Mouse (Mus musculus): ENCODE data around the gene Nde1. TPM values are rescaled to one million over a fixed set of nuclear protein-coding genes. Genes with fewer than 3 reads are reported as not detected.

Nde1 gene
- polyA plus RNA-seq, 1 experiment: 35.4 TPM

DNA sequence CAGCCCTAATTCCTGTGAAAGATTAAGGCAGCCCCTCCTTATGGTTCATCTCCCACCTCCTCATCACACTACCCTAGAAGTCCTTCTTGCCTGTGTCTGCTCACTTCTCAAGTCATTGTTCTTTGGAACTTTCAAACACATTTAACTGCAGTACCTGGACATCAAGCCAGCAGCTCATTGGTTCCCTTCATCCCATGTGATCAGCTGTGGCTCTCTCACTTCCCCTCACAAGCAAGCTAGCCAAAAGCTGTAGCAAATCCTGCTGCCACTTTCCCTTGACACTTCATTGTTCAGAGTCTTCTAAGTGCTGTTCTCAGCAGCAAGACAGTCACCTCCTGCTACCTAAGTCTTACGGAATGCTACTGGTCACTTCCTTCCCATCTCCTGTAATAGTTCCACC lies 37.8 kb upstream of the Nde1 start:
- no peak for DNase-seq (ENCODE audit: low read depth in 1 of 2, low spot score in 2 of 2)
- Histone ChIP-seq H3K27ac (ENCODE audit: insufficient read depth, low read length) (no peak overlapping the region), H3K4me3 (ENCODE audit: extremely low read depth, insufficient read depth, insufficient read length) (no peak overlapping the region), H3K27me3 (ENCODE audit: control insufficient read depth, insufficient read depth, low read length) (no peaks in the 10 kb centered on the region), H3K4me1 (ENCODE audit: control insufficient read depth, insufficient read depth, insufficient read length) (no peaks in the 10 kb centered on the region), H3K36me3 (ENCODE audit: control insufficient read depth, insufficient read depth, low read length) (peaks cover 39% of the 10 kb centered on the region)
- TF ChIP-seq CTCF (IDR thresholded peaks at IDR 0.05; ENCODE audit: extremely low read depth, insufficient read depth, insufficient read length, insufficient replicate concordance) (no peak), POLR2A (IDR thresholded peaks at IDR 0.05; ENCODE audit: low read depth, low read length) (no peak)
- WGBS: 88% methylated on average over 1 of the region's 1 CpGs

- TF ChIP-seq POLR2A (IDR thresholded peaks at IDR 0.05; ENCODE audit: low read depth, low read length): no peak
- no peak for TF ChIP-seq CTCF (IDR thresholded peaks at IDR 0.05; ENCODE audit: extremely low read depth, insufficient read depth, insufficient read length, insufficient replicate concordance)
- H3K36me3 ChIP-seq (ENCODE audit: control insufficient read depth, insufficient read depth, low read length): peaks cover 40% of the 10 kb centered on the region
- H3K27me3 ChIP-seq (ENCODE audit: control insufficient read depth, insufficient read depth, low read length): no peaks in the 10 kb centered on the region
- H3K4me3 ChIP-seq (ENCODE audit: extremely low read depth, insufficient read depth, insufficient read length): no peak overlapping the region
- no peaks in the 10 kb centered on the region for H3K4me1 ChIP-seq (ENCODE audit: control insufficient read depth, insufficient read depth, insufficient read length)
- H3K27ac ChIP-seq (ENCODE audit: insufficient read depth, low read length): no peak overlapping the region
- no peak for DNase-seq (ENCODE audit: low read depth in 1 of 2, low spot score in 2 of 2)
Measured at GRCm38 (mm10) chr16:14128977-14129376, 34.1 kb upstream of the Nde1 start.

GRCm38 (mm10) chr16:14130796-14131195 lies 32.3 kb upstream of the Nde1 start:
- DNase-seq (ENCODE audit: low read depth in 1 of 2, low spot score in 2 of 2): no peak
- 95% methylated on average over 7 of the region's 7 CpGs for WGBS
- Histone ChIP-seq H3K4me3 (ENCODE audit: extremely low read depth, insufficient read depth, insufficient read length) (no peak overlapping the region), H3K4me1 (ENCODE audit: control insufficient read depth, insufficient read depth, insufficient read length) (no peaks in the 10 kb centered on the region), H3K36me3 (ENCODE audit: control insufficient read depth, insufficient read depth, low read length) (peaks cover 38% of the 10 kb centered on the region), H3K27ac (ENCODE audit: insufficient read depth, low read length) (no peak overlapping the region), H3K27me3 (ENCODE audit: control insufficient read depth, insufficient read depth, low read length) (no peaks in the 10 kb centered on the region)
- TF ChIP-seq POLR2A (IDR thresholded peaks at IDR 0.05; ENCODE audit: low read depth, low read length) (no peak), CTCF (IDR thresholded peaks at IDR 0.05; ENCODE audit: extremely low read depth, insufficient read depth, insufficient read length, insufficient replicate concordance) (no peak)

DNA sequence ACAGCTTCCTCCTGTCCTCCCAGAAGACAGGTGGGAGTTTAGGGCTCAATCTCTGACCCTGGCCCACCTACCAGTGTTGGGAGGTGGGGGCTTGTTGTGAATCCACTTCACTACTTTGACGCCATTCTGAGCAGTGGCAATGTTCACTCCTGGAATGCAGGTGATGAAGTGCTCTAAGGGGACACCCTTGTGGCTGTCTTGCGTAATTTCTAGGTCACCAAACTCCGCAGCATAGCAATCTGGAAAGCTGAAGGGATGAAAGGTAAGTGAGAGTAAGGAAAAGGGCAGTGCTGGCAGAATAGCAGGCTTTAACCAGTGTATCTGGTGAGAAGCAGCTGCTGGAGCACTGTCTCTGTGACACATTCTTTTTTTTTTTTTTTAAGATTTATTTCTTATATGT lies 31.7 kb upstream of the Nde1 start:
- TF ChIP-seq CTCF (IDR thresholded peaks at IDR 0.05; ENCODE audit: extremely low read depth, insufficient read depth, insufficient read length, insufficient replicate concordance): no peak
- TF ChIP-seq POLR2A (IDR thresholded peaks at IDR 0.05; ENCODE audit: low read depth, low read length): no peak
- Histone ChIP-seq H3K4me1 (ENCODE audit: control insufficient read depth, insufficient read depth, insufficient read length) (no peaks in the 10 kb centered on the region), H3K27ac (ENCODE audit: insufficient read depth, low read length) (no peak overlapping the region), H3K27me3 (ENCODE audit: control insufficient read depth, insufficient read depth, low read length) (no peaks in the 10 kb centered on the region), H3K4me3 (ENCODE audit: extremely low read depth, insufficient read depth, insufficient read length) (no peak overlapping the region), H3K36me3 (ENCODE audit: control insufficient read depth, insufficient read depth, low read length) (peaks cover 41% of the 10 kb centered on the region)
- 95% methylated on average over 3 of the region's 3 CpGs for WGBS
- DNase-seq (ENCODE audit: low read depth in 1 of 2, low spot score in 2 of 2): no peak

DNA sequence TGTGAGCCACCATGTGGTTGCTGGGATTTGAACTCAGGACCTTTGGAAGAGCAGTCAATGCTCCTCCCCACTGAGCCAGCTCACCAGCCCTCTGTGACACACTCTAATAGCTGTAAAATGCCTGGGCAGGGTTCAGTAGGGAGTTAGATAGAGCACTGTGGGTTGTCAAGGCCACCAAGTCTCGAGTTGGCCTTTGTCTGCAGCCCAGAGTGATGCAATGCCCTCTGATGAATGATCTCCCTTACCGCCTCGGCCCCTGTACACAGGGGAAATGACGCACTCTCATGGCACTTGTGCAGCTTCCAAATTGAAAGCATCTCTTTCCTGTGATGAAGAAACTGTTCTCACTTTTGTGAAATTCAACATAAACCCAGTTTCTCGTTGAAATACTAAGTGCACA lies 31.2 kb upstream of the Nde1 start:
- no peak overlapping the region for H3K4me3 ChIP-seq (ENCODE audit: extremely low read depth, insufficient read depth, insufficient read length)
- no peak for DNase-seq (ENCODE audit: low read depth in 1 of 2, low spot score in 2 of 2)
- H3K27me3 ChIP-seq (ENCODE audit: control insufficient read depth, insufficient read depth, low read length): no peaks in the 10 kb centered on the region
- WGBS: 85% methylated on average over 5 of the region's 5 CpGs
- no peak overlapping the region for H3K27ac ChIP-seq (ENCODE audit: insufficient read depth, low read length)
- H3K36me3 ChIP-seq (ENCODE audit: control insufficient read depth, insufficient read depth, low read length): peaks cover 42% of the 10 kb centered on the region
- TF ChIP-seq POLR2A (IDR thresholded peaks at IDR 0.05; ENCODE audit: low read depth, low read length) (no peak), CTCF (IDR thresholded peaks at IDR 0.05; ENCODE audit: extremely low read depth, insufficient read depth, insufficient read length, insufficient replicate concordance) (no peak)
- H3K4me1 ChIP-seq (ENCODE audit: control insufficient read depth, insufficient read depth, insufficient read length): no peaks in the 10 kb centered on the region

DNA sequence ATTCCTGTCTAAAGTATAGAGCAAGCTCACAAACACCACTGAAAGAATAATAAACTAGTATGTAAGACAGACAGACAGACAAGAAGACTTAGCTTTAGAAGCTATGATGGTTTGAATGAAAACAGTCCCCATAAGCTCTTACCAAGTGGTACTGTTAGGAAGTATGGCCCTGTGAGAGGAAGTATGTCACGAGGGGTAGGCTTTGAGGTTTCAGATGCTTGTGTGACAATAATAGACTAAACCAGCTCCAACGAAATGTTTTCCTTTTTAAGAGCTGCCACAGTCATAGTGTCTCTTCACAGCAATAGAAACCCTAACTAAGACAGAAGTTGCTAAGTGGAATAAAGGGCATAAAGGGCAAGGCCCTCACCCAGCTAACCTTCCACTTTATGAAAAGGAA lies 28.1 kb upstream of the Nde1 start:
- DNase-seq (ENCODE audit: low read depth in 1 of 2, low spot score in 2 of 2): no peak
- no peaks in the 10 kb centered on the region for H3K27me3 ChIP-seq (ENCODE audit: control insufficient read depth, insufficient read depth, low read length)
- H3K4me1 ChIP-seq (ENCODE audit: control insufficient read depth, insufficient read depth, insufficient read length): no peaks in the 10 kb centered on the region
- no peak for TF ChIP-seq POLR2A (IDR thresholded peaks at IDR 0.05; ENCODE audit: low read depth, low read length)
- no peak for TF ChIP-seq CTCF (IDR thresholded peaks at IDR 0.05; ENCODE audit: extremely low read depth, insufficient read depth, insufficient read length, insufficient replicate concordance)
- no peak overlapping the region for H3K4me3 ChIP-seq (ENCODE audit: extremely low read depth, insufficient read depth, insufficient read length)
- H3K36me3 ChIP-seq (ENCODE audit: control insufficient read depth, insufficient read depth, low read length): peaks cover 45% of the 10 kb centered on the region
- WGBS: 23% methylated on average over 2 of the region's 2 CpGs
- peak overlapping the region; percentile 50; the same call in 1 of the 2 replicates for H3K27ac ChIP-seq (ENCODE audit: insufficient read depth, low read length)

DNA sequence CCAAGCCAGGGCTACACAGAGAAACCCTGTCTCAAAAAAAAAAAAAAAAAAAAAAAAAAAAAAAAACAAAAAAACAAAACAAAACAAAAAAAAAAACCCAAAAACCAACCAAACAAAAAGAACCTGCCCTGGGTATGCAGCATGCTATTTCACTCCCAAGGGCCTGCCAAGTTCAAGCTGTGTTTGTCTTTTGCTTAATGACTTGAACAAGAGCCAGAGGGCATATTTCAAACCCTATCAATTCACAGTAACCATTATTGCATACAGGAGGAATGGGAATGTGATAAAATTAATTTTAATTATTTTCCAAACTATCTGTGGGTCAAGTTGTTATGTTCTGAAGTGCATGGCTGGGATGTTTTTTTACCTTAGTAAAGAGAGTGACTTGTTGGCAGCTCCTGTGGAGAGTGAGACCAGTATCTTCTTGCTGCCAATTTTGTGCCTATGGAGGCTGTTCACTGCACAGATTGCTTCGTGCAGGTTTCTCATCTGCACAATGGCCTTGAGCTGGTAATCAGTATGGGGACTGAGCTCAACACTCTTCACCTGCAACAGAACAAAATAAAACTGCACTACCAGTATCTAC lies 25.0 kb upstream of the Nde1 start:
- H3K4me1 ChIP-seq (ENCODE audit: control insufficient read depth, insufficient read depth, insufficient read length): no peaks in the 10 kb centered on the region
- TF ChIP-seq POLR2A (IDR thresholded peaks at IDR 0.05; ENCODE audit: low read depth, low read length): no peak
- TF ChIP-seq CTCF (IDR thresholded peaks at IDR 0.05; ENCODE audit: extremely low read depth, insufficient read depth, insufficient read length, insufficient replicate concordance): no peak
- no peak for DNase-seq (ENCODE audit: low read depth in 1 of 2, low spot score in 2 of 2)
- H3K27me3 ChIP-seq (ENCODE audit: control insufficient read depth, insufficient read depth, low read length): no peaks in the 10 kb centered on the region
- 94% methylated on average over 1 of the region's 1 CpGs for WGBS
- H3K36me3 ChIP-seq (ENCODE audit: control insufficient read depth, insufficient read depth, low read length): peaks cover 52% of the 10 kb centered on the region
- H3K4me3 ChIP-seq (ENCODE audit: extremely low read depth, insufficient read depth, insufficient read length): no peak overlapping the region
- H3K27ac ChIP-seq (ENCODE audit: insufficient read depth, low read length): no peak overlapping the region

Data from spleen, adult 2 months (tissue).